Mouse (Mus musculus): ENCODE data around the gene Dync1h1. TPM values are rescaled to one million over a fixed set of nuclear protein-coding genes. Genes with fewer than 3 reads are reported as not detected.

Dync1h1 gene
- total and polyA plus RNA-seq, 3 experiments, result 111 to 168 (median 135) TPM

- no peak overlapping the region for H3K27ac ChIP-seq
- no peaks in the 10 kb centered on the region for H3K27me3 ChIP-seq (ENCODE audit: control insufficient read depth, insufficient read depth, low read length)
- H3K4me1 ChIP-seq (ENCODE audit: control insufficient read depth, insufficient read depth, low read length), result no peaks in the 10 kb centered on the region
- H3K36me3 ChIP-seq (ENCODE audit: control insufficient read depth, insufficient read depth, low read length), result no peaks in the 10 kb centered on the region
- no peak overlapping the region for H3K9ac ChIP-seq (ENCODE audit: low read depth, low read length)
- H3K79me2 ChIP-seq (replicated peaks; ENCODE audit: control insufficient read depth, insufficient read depth, low read length), result no peaks in the 10 kb centered on the region
- intact Hi-C loops (cut with DNase I), result no loop called here
- no peak for DNase-seq
- TF ChIP-seq CTCF (IDR thresholded peaks at IDR 0.05), result no peak
- no peak for TF ChIP-seq EP300 (IDR thresholded peaks at IDR 0.05; ENCODE audit: insufficient read depth, low read depth, low read length)
- TF ChIP-seq POLR2A (IDR thresholded peaks at IDR 0.05; ENCODE audit: insufficient read depth, low read depth, low read length), result no peak
- H3K4me3 ChIP-seq, result no peak overlapping the region
- WGBS, result 81% methylated on average over 6 of the region's 6 CpGs
Observed at GRCm38 (mm10) chr12:110714215-110714614, 113.0 kb downstream of the Dync1h1 start.

- 34% methylated on average over 5 of the region's 5 CpGs for WGBS
- Histone ChIP-seq H3K27me3 (ENCODE audit: control insufficient read depth, insufficient read depth, low read length) (no peaks in the 10 kb centered on the region), H3K27ac (no peak overlapping the region), H3K36me3 (ENCODE audit: control insufficient read depth, insufficient read depth, low read length) (no peaks in the 10 kb centered on the region), H3K9ac (ENCODE audit: low read depth, low read length) (no peak overlapping the region), H3K4me3 (no peak overlapping the region), H3K4me1 (ENCODE audit: control insufficient read depth, insufficient read depth, low read length) (no peaks in the 10 kb centered on the region), H3K79me2 (replicated peaks; ENCODE audit: control insufficient read depth, insufficient read depth, low read length) (no peaks in the 10 kb centered on the region)
- no peak for TF ChIP-seq EP300 (IDR thresholded peaks at IDR 0.05; ENCODE audit: insufficient read depth, low read depth, low read length)
- no peak for TF ChIP-seq POLR2A (IDR thresholded peaks at IDR 0.05; ENCODE audit: insufficient read depth, low read depth, low read length)
- no peak for TF ChIP-seq CTCF (IDR thresholded peaks at IDR 0.05)
- intact Hi-C loops (cut with DNase I), result no loop called here
- DNase-seq, result no peak
Observed at GRCm38 (mm10) chr12:110716004-110716403, 114.8 kb downstream of the Dync1h1 start.

Small RNA genes within 50 kb of the gene (microRNA-seq; reads per million reads assigned to microRNA genes)
- 0 reads per million in 2 experiments for gene Gm27299

Other genes starting within 250 kb of the Dync1h1 start
- gene Ppp2r5c, start 154.3 kb upstream of the Dync1h1 start, total RNA-seq (2021), result 10 to 100 TPM; 90.9 to 93.7 TPM
- 41.7 and 73.9 TPM in 2 replicates for gene Ppp2r5c, start 154.3 kb upstream of the Dync1h1 start, polyA plus RNA-seq (2012; rRNA removed)
- not detected for gene 1700001K19Rik, start 81.2 kb downstream of the Dync1h1 start, total RNA-seq (2021)
- 0.12 TPM in 1 of 2 replicates, not detected in the other for gene 1700001K19Rik, start 81.2 kb downstream of the Dync1h1 start, polyA plus RNA-seq (2012; rRNA removed)
- gene Hsp90aa1, start 101.3 kb downstream of the Dync1h1 start, total RNA-seq (2021), result 100 to 1,000 TPM; 186 to 228 TPM
- 47.5 and 99.5 TPM in 2 replicates for gene Hsp90aa1, start 101.3 kb downstream of the Dync1h1 start, polyA plus RNA-seq (2012; rRNA removed)
- gene Wdr20, start 136.5 kb downstream of the Dync1h1 start, total RNA-seq (2021), result 10 to 100 TPM; 28.6 to 30.9 TPM
- gene Wdr20, start 136.5 kb downstream of the Dync1h1 start, polyA plus RNA-seq (2012; rRNA removed), result 14.5 and 20.1 TPM in 2 replicates
- under 1 TPM; 0.36 to 0.86 TPM for gene Mok, start 239.5 kb downstream of the Dync1h1 start, total RNA-seq (2021)
- 0.82 and 1.1 TPM in 2 replicates for gene Mok, start 239.5 kb downstream of the Dync1h1 start, polyA plus RNA-seq (2012; rRNA removed)
- gene Zfp839, start 248.8 kb downstream of the Dync1h1 start, total RNA-seq (2021), result 10 to 100 TPM in 1 of 2 experiments, 1 to 10 TPM in 1; 9.1 to 10.3 TPM
- gene Zfp839, start 248.8 kb downstream of the Dync1h1 start, polyA plus RNA-seq (2012; rRNA removed), result 4.8 and 8.2 TPM in 2 replicates